Mouse (Mus musculus): ENCODE results near the gene Gabrb1. TPM values are rescaled to one million over a fixed set of nuclear protein-coding genes. Genes with fewer than 3 reads are reported as not detected.

Gabrb1 gene
- polyA plus RNA-seq, 1 experiment, result 0.01 TPM

DNA sequence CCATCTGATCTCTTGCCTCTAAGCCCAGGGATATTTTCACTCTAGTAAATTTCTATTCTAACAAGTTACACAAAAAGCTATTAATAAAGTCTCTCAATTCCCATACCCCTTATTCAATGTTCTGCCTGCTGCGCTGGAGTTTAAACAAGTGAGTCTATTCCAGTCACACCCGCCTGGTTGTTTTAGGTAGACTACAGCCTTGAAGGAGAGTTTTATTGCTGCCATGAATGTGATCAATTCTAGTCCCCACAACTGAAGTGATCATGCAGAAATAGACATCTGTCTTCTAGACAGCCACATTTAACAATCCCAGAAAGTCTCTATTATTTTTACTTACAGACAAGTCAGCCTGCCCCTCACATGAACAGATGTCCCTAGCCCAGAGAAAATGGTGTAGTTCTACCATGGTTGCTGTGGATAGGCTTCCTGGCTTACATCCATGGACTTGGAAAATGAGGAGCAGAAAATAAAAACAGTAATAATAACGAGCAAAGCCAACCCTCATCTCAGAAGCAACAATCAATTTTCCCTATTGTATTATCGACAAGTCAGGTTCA is 307.0 kb downstream of the Gabrb1 start:
- no peaks in the 10 kb centered on the region for H3K79me2 ChIP-seq (ENCODE audit: control insufficient read depth, insufficient read depth)
- no peak overlapping the region for H3ac ChIP-seq (ENCODE audit: control insufficient read depth, insufficient read length, low read depth)
- H3K27me3 ChIP-seq (ENCODE audit: control insufficient read depth, insufficient read depth, insufficient read length), result no peaks in the 10 kb centered on the region
- no peak overlapping the region for H3K4me3 ChIP-seq (ENCODE audit: insufficient read depth, poor library complexity, severe bottlenecking)
- no peaks in the 10 kb centered on the region for H3K79me3 ChIP-seq (ENCODE audit: low read depth)
- no peaks in the 10 kb centered on the region for H3K36me3 ChIP-seq (ENCODE audit: control insufficient read depth, insufficient read depth)
- TF ChIP-seq MYOD1 (IDR thresholded peaks at IDR 0.05; ENCODE audit: control insufficient read depth, insufficient read length, low read depth), result no peak

DNA sequence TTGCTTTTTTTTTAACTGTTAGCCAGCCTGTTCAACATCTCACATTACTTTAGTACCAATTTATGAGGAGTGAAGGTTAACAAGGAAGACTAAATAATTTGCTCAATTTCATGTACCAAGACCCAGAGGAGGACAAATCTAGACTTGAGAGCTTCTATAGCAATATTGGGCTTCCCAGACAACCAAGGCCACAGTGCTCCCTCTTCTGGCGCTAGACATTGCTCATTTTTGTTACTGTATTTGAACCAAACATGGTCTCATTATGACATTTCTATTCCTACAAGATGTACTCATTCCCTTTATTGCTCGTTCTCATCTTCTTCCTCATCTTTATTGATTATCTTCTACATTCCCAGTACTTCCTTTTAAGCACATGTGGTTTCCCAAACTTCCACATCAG is 307.6 kb downstream of the Gabrb1 start:
- Histone ChIP-seq H3K79me3 (ENCODE audit: low read depth) (no peaks in the 10 kb centered on the region), H3ac (ENCODE audit: control insufficient read depth, insufficient read length, low read depth) (no peak overlapping the region), H3K27me3 (ENCODE audit: control insufficient read depth, insufficient read depth, insufficient read length) (no peaks in the 10 kb centered on the region), H3K36me3 (ENCODE audit: control insufficient read depth, insufficient read depth) (no peaks in the 10 kb centered on the region), H3K4me3 (ENCODE audit: insufficient read depth, poor library complexity, severe bottlenecking) (no peak overlapping the region), H3K79me2 (ENCODE audit: control insufficient read depth, insufficient read depth) (no peaks in the 10 kb centered on the region)
- TF ChIP-seq MYOD1 (IDR thresholded peaks at IDR 0.05; ENCODE audit: control insufficient read depth, insufficient read length, low read depth) (no peak), FOSL1 (IDR thresholded peaks at IDR 0.05; ENCODE audit: insufficient read depth, low read length, poor library complexity, severe bottlenecking) (no peak), MYOG (IDR thresholded peaks at IDR 0.05; ENCODE audit: control insufficient read depth, extremely low read depth, insufficient read length) (no peak), CTCF (IDR thresholded peaks at IDR 0.05; ENCODE audit: control insufficient read depth, insufficient read depth, insufficient read length) (no peak), USF1 (IDR thresholded peaks at IDR 0.05; ENCODE audit: low read depth) (no peak), CEBPB (IDR thresholded peaks at IDR 0.05; ENCODE audit: low read depth) (no peak)

DNA sequence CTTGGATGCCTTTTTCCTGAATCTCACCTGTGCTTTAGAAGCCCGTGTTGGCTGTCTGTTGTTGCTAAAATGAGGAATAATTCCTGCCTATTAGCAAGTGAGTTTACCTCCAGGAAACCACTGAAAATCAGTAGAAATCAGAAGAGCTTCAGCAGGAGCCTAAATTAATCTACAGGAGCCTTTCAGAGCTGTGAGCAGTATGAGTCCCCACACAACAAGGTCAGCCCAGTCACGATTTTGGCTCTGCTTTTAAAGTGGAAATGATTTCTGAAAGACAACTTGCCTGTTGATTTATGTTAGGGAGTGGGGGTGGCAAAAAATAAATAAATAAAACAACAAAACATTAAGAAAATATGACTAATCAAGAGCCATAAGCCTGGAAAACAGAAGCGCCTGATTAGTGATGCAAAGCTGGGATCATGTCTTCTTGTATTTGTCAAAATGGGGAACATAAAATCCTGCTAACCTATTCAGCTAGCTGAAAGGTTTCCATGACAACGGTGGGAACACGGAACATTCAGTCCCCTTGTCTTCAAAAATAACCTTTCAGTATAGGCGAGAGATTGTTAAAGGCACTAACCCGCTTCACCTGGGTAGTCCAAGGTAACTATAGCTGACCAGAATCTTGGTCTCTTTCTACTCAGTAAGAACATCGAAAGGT is 312.4 kb downstream of the Gabrb1 start:
- Histone ChIP-seq H3K4me3 (ENCODE audit: insufficient read depth, poor library complexity, severe bottlenecking) (no peak overlapping the region), H3ac (ENCODE audit: control insufficient read depth, insufficient read length, low read depth) (no peak overlapping the region), H3K36me3 (ENCODE audit: control insufficient read depth, insufficient read depth) (no peaks in the 10 kb centered on the region), H3K79me3 (ENCODE audit: low read depth) (no peaks in the 10 kb centered on the region), H3K79me2 (ENCODE audit: control insufficient read depth, insufficient read depth) (no peaks in the 10 kb centered on the region), H3K27me3 (ENCODE audit: control insufficient read depth, insufficient read depth, insufficient read length) (no peaks in the 10 kb centered on the region)
- no peak for TF ChIP-seq CEBPB (IDR thresholded peaks at IDR 0.05; ENCODE audit: low read depth)
- no peak for TF ChIP-seq MAX (IDR thresholded peaks at IDR 0.05)

DNA sequence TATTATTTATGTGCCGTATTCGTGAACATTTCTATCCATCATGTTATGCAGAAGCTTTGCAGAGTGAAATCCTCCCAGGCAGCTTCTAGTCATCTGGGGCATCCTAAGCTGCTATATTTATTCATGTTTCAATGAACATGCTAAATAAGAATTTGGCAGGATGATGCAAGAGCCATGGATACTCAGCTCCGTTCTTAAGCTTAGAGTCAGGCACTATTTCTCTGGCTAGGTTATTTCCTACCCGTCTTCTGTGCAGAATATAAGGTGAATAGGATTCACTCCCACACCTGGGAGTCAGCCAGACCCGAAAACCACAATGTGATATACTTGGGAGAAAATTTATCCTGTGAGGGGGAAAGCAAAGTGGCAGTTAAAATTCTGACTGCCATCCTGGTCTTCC is 314.9 kb downstream of the Gabrb1 start:
- Histone ChIP-seq H3K36me3 (ENCODE audit: control insufficient read depth, insufficient read depth) (no peaks in the 10 kb centered on the region), H3K27me3 (ENCODE audit: control insufficient read depth, insufficient read depth, insufficient read length) (no peaks in the 10 kb centered on the region), H3ac (ENCODE audit: control insufficient read depth, insufficient read length, low read depth) (no peak overlapping the region), H3K79me3 (ENCODE audit: low read depth) (no peaks in the 10 kb centered on the region), H3K4me3 (ENCODE audit: insufficient read depth, poor library complexity, severe bottlenecking) (no peak overlapping the region), H3K79me2 (ENCODE audit: control insufficient read depth, insufficient read depth) (no peaks in the 10 kb centered on the region)
- TF ChIP-seq MYOG (IDR thresholded peaks at IDR 0.05; ENCODE audit: control insufficient read depth, extremely low read depth, insufficient read length) (no peak), MAX (IDR thresholded peaks at IDR 0.05) (no peak), FOSL1 (IDR thresholded peaks at IDR 0.05; ENCODE audit: insufficient read depth, low read length, poor library complexity, severe bottlenecking) (no peak), CTCF (IDR thresholded peaks at IDR 0.05; ENCODE audit: control insufficient read depth, insufficient read depth, insufficient read length) (no peak), MYOD1 (IDR thresholded peaks at IDR 0.05; ENCODE audit: control insufficient read depth, insufficient read length, low read depth) (no peak), USF1 (IDR thresholded peaks at IDR 0.05; ENCODE audit: low read depth) (no peak), CEBPB (IDR thresholded peaks at IDR 0.05; ENCODE audit: low read depth) (no peak)

DNA sequence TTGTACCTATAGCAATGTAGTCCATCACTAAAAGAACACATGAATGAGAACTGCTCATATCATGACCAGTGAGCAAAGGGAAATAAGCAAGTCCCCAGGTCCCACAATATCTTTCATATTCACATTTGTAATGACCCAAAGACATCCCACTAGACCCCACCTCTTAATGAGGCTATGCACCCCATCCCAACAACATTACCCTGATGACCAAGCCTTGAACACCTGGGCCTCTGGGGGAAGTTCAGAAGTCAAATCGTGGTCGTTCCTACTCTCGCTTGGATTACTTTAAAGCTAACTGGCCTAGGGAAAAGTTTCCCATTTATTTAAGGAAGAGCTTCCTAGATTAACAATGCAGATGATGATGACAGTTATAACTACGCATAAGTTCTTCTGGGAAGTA is 318.2 kb downstream of the Gabrb1 start:
- no peak overlapping the region for H3K4me3 ChIP-seq (ENCODE audit: insufficient read depth, poor library complexity, severe bottlenecking)
- no peaks in the 10 kb centered on the region for H3K36me3 ChIP-seq (ENCODE audit: control insufficient read depth, insufficient read depth)
- TF ChIP-seq MAX (IDR thresholded peaks at IDR 0.05) (no peak), FOSL1 (IDR thresholded peaks at IDR 0.05; ENCODE audit: insufficient read depth, low read length, poor library complexity, severe bottlenecking) (no peak), CTCF (IDR thresholded peaks at IDR 0.05; ENCODE audit: control insufficient read depth, insufficient read depth, insufficient read length) (no peak), MYOD1 (IDR thresholded peaks at IDR 0.05; ENCODE audit: control insufficient read depth, insufficient read length, low read depth) (no peak), CEBPB (IDR thresholded peaks at IDR 0.05; ENCODE audit: low read depth) (no peak), USF1 (IDR thresholded peaks at IDR 0.05; ENCODE audit: low read depth) (no peak), MYOG (IDR thresholded peaks at IDR 0.05; ENCODE audit: control insufficient read depth, extremely low read depth, insufficient read length) (no peak)
- no peaks in the 10 kb centered on the region for H3K79me3 ChIP-seq (ENCODE audit: low read depth)
- no peaks in the 10 kb centered on the region for H3K79me2 ChIP-seq (ENCODE audit: control insufficient read depth, insufficient read depth)
- no peak overlapping the region for H3ac ChIP-seq (ENCODE audit: control insufficient read depth, insufficient read length, low read depth)
- H3K27me3 ChIP-seq (ENCODE audit: control insufficient read depth, insufficient read depth, insufficient read length), result no peaks in the 10 kb centered on the region

DNA sequence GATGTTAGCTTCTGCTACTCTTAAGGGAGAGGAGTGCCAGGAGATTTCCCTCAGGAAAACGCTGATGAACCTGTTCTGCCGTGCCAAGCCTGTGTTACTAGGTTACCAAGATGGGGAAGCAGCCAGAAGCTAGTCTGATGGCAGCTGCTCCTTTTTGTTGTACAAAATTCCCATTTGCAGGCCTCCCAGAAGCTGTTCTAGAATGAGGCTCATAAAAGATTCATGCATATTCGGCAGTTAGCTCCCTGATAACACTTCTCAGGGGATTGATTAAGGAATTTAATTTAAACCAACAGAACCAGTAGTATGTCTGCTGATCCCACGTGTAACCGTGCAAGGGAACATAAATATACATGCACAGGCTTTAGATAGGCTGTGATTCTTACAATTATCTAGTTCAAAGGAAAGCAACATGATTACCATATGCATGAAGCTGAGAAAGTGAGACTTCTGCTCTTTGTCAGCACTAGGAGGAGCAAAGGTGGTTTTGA is 318.7 kb downstream of the Gabrb1 start:
- Histone ChIP-seq H3K79me3 (ENCODE audit: low read depth) (no peaks in the 10 kb centered on the region), H3ac (ENCODE audit: control insufficient read depth, insufficient read length, low read depth) (no peak overlapping the region), H3K4me3 (ENCODE audit: insufficient read depth, poor library complexity, severe bottlenecking) (no peak overlapping the region), H3K27me3 (ENCODE audit: control insufficient read depth, insufficient read depth, insufficient read length) (no peaks in the 10 kb centered on the region), H3K36me3 (ENCODE audit: control insufficient read depth, insufficient read depth) (no peaks in the 10 kb centered on the region), H3K79me2 (ENCODE audit: control insufficient read depth, insufficient read depth) (no peaks in the 10 kb centered on the region)
- TF ChIP-seq FOSL1 (IDR thresholded peaks at IDR 0.05; ENCODE audit: insufficient read depth, low read length, poor library complexity, severe bottlenecking) (no peak), MAX (IDR thresholded peaks at IDR 0.05) (no peak), CTCF (IDR thresholded peaks at IDR 0.05; ENCODE audit: control insufficient read depth, insufficient read depth, insufficient read length) (no peak), MYOD1 (IDR thresholded peaks at IDR 0.05; ENCODE audit: control insufficient read depth, insufficient read length, low read depth) (no peak)

All from C2C12 (cell line).